Mouse (Mus musculus): ENCODE results near the gene Svs4.
"Not testable (repeated sequence)": the region's sequence is repeated elsewhere in the genome, so short reads cannot be mapped to it uniquely, and the experiment has no call there.

Svs4 gene

GRCm38 (mm10) chr2:164278359-164278758 lies at the start of gene Svs4:
TSS of gene Svs4 (minus strand) at chr2:164278459.
- DNase-seq (ENCODE audit: low spot score), result no peak

GRCm38 (mm10) chr2:164320983-164321382 lies 42.7 kb upstream of the Svs4 start:
- peak; percentile 3 for DNase-seq (ENCODE audit: low spot score)

GRCm38 (mm10) chr2:164316451-164316850 lies 38.2 kb upstream of the Svs4 start, which contains the start of gene Svs6:
TSS of gene Svs6 (plus strand) at chr2:164316751.
- DNase-seq (ENCODE audit: low spot score), result not testable (repeated sequence)

- DNase-seq (ENCODE audit: low spot score), result not testable (repeated sequence)
These were observed 37.2 kb upstream of the Svs4 start for GRCm38 (mm10) chr2:164315460-164315859.

GRCm38 (mm10) chr2:164312599-164312998 lies 34.3 kb upstream of the Svs4 start:
- DNase-seq (ENCODE audit: low spot score), result no peak

GRCm38 (mm10) chr2:164288968-164289367 lies 10.7 kb upstream of the Svs4 start, which contains the start of gene Svs3a:
TSS of gene Svs3a (plus strand) at chr2:164289268.
- not testable (repeated sequence) for DNase-seq (ENCODE audit: low spot score)

GRCm38 (mm10) chr2:164256540-164256939 lies 21.7 kb downstream of the Svs4 start, which contains the start of gene Svs3b:
TSS of gene Svs3b (minus strand) at chr2:164256640.
- DNase-seq (ENCODE audit: low spot score), result not testable (repeated sequence)

GRCm38 (mm10) chr2:164238366-164238765 lies 39.9 kb downstream of the Svs4 start, which contains the start of gene Svs2:
TSS of gene Svs2 (minus strand) at chr2:164238466.
- DNase-seq (ENCODE audit: low spot score), result no peak

GRCm38 (mm10) chr2:164232671-164233070 lies 45.6 kb downstream of the Svs4 start:
- DNase-seq (ENCODE audit: low spot score), result peak; percentile 27

- no peak for DNase-seq (ENCODE audit: low spot score)
These were observed 49.7 kb downstream of the Svs4 start for GRCm38 (mm10) chr2:164228361-164229070.
